Mouse (Mus musculus) thymus, postnatal 36 days (tissue): Measurements from ENCODE around the gene Stbd1.

Experiments used
- DNase-seq, 2 experiments: peaks; one replicate each; pipeline ENCODE4 v3.0.0; 2022; ENCODE audit warnings: mixed read lengths in 2 of 2

Gene Stbd1

GRCm38 (mm10) chr5:92640861-92641260 is 38.0 kb downstream of the Stbd1 start:
- no peak for DNase-seq
